Mouse (Mus musculus) neural tube, embryonic 13.5 days (tissue): ENCODE results near the gene Olfr605. TPM values are rescaled to one million over a fixed set of nuclear protein-coding genes. Genes with fewer than 3 reads are reported as not detected.
"Not testable (repeated sequence)": the region's sequence is repeated elsewhere in the genome, so short reads cannot be mapped to it uniquely, and the experiment has no call there.

Experiments
- ATAC-seq: fragments of 200-750 bp; cut with Nextera tagmentation; 2 replicates; pipeline ENCODE4 v1.8.0; 2017; ENCODE audit warnings: low read depth, mild to moderate bottlenecking, moderate TSS enrichment, moderate library complexity
- H3K27ac ChIP-seq: fragments of 300-500 bp; sonication (generic); replicated peaks from 2 replicates; pipeline ENCODE4 v1.5.1; 2015; ENCODE audit warnings: moderate library complexity, mild to moderate bottlenecking, inconsistent platforms
- H3K27me3 ChIP-seq: fragments of 300-500 bp; sonication (generic); 2 replicates; pipeline ENCODE4 v1.6.1; 2015; ENCODE audit warnings: mild to moderate bottlenecking, inconsistent platforms
- H3K36me3 ChIP-seq: fragments of 300-500 bp; sonication (generic); 2 replicates; pipeline ENCODE4 v1.6.1; 2015; ENCODE audit warnings: mild to moderate bottlenecking, inconsistent platforms
- H3K4me1 ChIP-seq: fragments of 300-500 bp; sonication (generic); replicated peaks from 2 replicates; pipeline ENCODE4 v1.6.1; 2015; ENCODE audit warnings: inconsistent platforms
- H3K4me2 ChIP-seq: fragments of 300-500 bp; sonication (generic); 2 replicates; pipeline ENCODE4 v1.6.1; 2015; ENCODE audit warnings: inconsistent platforms, mild to moderate bottlenecking, moderate library complexity
- H3K4me3 ChIP-seq: fragments of 300-500 bp; sonication (generic); 2 replicates; pipeline ENCODE4 v1.5.1; 2015; ENCODE audit warnings: mild to moderate bottlenecking, inconsistent platforms
- H3K9ac ChIP-seq: fragments of 300-500 bp; sonication (generic); 2 replicates; pipeline ENCODE4 v1.6.1; 2015; ENCODE audit warnings: moderate library complexity, mild to moderate bottlenecking, inconsistent platforms
- H3K9me3 ChIP-seq: fragments of 300-500 bp; sonication (generic); 2 replicates; pipeline ENCODE4 v1.6.1; 2016; ENCODE audit warnings: inconsistent platforms
- WGBS: fragments of 180-500 bp; shearing (Covaris S2); methylation state at CpG from one replicate; pipeline ENCODE4 v1.1.7; 2015; 5-methylcytosine and 5-hydroxymethylcytosine counted together
- microRNA-seq: library from miRNA; unstranded; fragments of <30 nt; microRNA quantifications from one replicate; pipeline ENCODE4, GENCODE M21; 2016
- polyA plus RNA-seq: library from polyadenylated mRNA; unstranded; fragments of >200 nt; fragmentation: Nextera tagmentation; extraction: Ambion mirVana; gene quantifications from 2 replicates; pipeline ENCODE4 v1.2.1, GENCODE M21; 2015

Olfr605 gene
- not detected in 2 replicates for polyA plus RNA-seq

DNA sequence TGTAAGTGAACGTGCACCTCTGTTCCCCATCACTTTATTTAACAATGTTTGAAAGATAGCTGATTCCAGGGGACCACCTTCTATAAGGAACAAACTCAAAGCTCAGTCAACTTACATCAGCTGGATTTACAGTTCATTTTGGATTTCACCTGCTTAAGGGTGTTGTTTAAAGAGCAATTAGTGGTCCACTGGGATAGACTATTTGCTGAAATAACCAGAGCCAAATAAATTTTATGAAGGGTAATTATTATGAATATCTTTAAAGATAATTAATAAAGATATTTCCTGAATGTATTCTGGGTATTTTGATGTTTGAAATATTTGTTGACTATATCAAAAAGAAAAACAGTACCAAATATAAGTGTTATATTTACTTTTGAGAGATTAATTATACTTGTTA lies at the start of gene Olfr605:
Gene Olfr605 (minus strand): TSS at position 101 of the 400 bp plus-strand sequence.
- no peak within 1 kb of the TSS for H3K27ac ChIP-seq

DNA sequence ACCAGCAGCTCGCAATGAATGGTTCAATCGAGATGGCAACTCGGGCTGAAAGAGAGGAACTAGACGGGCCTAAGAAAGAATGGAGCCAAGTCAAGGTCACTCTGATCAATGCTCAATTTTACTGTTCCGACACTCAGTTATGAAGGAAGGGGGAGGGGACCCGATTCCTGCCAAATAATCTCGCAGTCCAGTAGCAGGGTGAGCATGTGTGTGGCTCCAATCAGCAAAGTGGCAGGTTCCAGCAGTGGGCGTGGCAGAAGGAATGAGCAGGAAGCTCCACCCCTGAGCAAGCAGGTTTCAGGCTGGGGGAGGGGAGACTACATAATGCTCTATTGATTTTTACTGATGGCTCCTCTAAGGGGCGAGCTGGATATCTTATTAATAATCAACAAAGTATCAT lies 31.9 kb upstream of the Olfr605 start:
- H3K9me3 ChIP-seq, H3K36me3 ChIP-seq, H3K4me1 ChIP-seq, H3K4me3 ChIP-seq, H3K4me2 ChIP-seq, H3K27ac ChIP-seq, H3K9ac ChIP-seq, H3K27me3 ChIP-seq: not testable (repeated sequence)
- ATAC-seq, result 0 out of 2 replicates have a peak, but pooled peaks have one; percentile 53
- WGBS, result 83% methylated on average over 9 of the region's 9 CpGs

More for the DNA sequence above, at the start of gene Olfr605:
- 96% methylated on average over 1 of the region's 1 CpGs for WGBS
- Histone ChIP-seq H3K9ac (no peak within 1 kb of the TSS), H3K36me3 (no peaks in the 10 kb centered on the region), H3K4me3 (no peak within 1 kb of the TSS), H3K4me1 (no peaks in the 10 kb centered on the region), H3K9me3 (no peaks in the 10 kb centered on the region), H3K4me2 (no peak within 1 kb of the TSS), H3K27me3 (no peaks in the 10 kb centered on the region)
- no peak for ATAC-seq

DNA sequence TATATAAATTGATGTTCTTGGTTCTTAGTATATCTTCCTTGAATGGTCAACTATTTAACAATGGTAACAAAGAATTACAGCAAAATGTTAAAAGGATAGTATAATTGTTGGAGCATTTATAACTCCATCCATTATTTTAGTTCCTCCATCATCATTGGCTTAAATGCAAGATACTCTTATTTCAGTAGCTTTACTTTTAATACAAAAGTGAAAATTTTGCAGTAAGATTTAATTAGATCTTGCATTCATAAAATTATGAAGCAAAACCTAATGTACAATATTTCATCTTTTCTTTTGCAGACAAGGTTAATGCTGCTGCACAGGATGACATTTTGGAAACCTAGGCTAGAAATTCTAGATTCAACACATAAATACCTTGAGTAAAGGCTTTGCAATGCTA lies 24.3 kb upstream of the Olfr605 start, which contains the start of gene Olfr608:
Gene Olfr608 (plus strand): TSS at position 301 of the 400 bp plus-strand sequence.
- Histone ChIP-seq H3K9me3 (no peaks in the 10 kb centered on the region), H3K36me3 (no peaks in the 10 kb centered on the region), H3K4me2 (no peak within 1 kb of the TSS), H3K9ac (no peak within 1 kb of the TSS), H3K27me3 (no peaks in the 10 kb centered on the region), H3K27ac (no peak within 1 kb of the TSS), H3K4me1 (no peaks in the 10 kb centered on the region), H3K4me3 (no peak within 1 kb of the TSS)
- no peak for ATAC-seq

DNA sequence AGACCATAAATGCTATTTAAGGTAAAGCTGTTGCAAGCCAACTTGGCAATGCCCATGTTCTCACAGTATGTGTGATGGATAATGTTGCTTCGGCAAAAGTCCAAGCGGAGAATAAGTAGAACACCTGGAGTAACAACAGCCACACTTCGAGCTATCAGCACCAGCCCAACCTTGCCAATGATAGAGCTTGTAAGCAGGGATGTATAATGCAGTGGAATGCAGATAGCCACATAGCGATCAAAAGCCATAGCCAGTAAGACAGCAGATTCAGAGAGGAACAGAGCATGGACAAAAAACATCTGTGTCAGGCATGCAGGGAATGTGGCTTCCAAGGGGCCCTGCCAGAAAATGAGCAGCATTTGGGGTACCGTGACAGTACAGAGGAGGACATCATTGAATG lies 15.4 kb upstream of the Olfr605 start:
- H3K27me3 ChIP-seq, result no peaks in the 10 kb centered on the region
- H3K9me3 ChIP-seq, result no peaks in the 10 kb centered on the region
- no peak for ATAC-seq
- 95% methylated on average over 5 of the region's 5 CpGs for WGBS
- no peak overlapping the region for H3K9ac ChIP-seq
- no peak overlapping the region for H3K27ac ChIP-seq
- H3K36me3 ChIP-seq, result no peaks in the 10 kb centered on the region
- no peak overlapping the region for H3K4me2 ChIP-seq
- H3K4me3 ChIP-seq, result no peak overlapping the region
- no peaks in the 10 kb centered on the region for H3K4me1 ChIP-seq

DNA sequence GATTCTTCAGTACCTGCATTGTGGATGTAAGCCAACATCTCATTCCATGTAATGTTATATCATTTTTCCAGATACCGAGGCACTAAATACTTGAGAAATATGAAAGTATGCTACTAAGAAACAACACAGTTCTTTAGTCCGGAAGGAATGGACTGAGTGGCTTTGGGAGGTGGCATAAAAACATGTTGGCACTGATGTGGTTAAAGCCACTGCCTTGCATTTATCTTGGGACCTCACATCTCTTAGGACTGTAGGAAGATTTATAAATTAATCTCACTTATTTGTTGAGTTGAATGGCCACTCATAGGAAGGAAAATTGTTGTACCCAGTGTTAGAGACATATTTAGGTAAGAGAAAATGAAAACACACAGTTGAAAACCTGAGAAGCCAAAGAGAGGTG lies 3.5 kb upstream of the Olfr605 start, which contains the start of gene Olfr606:
Gene Olfr606 (plus strand): TSS at position 301 of the 400 bp plus-strand sequence.
- H3K4me2 ChIP-seq, result no peak within 1 kb of the TSS
- H3K27me3 ChIP-seq, result no peaks in the 10 kb centered on the region
- H3K9me3 ChIP-seq, result no peaks in the 10 kb centered on the region
- H3K36me3 ChIP-seq, result no peaks in the 10 kb centered on the region
- WGBS, result 90% methylated on average over 2 of the region's 2 CpGs
- H3K4me1 ChIP-seq, result no peaks in the 10 kb centered on the region
- no peak within 1 kb of the TSS for H3K9ac ChIP-seq
- ATAC-seq, result no peak
- H3K27ac ChIP-seq, result no peak within 1 kb of the TSS
- no peak within 1 kb of the TSS for H3K4me3 ChIP-seq

DNA sequence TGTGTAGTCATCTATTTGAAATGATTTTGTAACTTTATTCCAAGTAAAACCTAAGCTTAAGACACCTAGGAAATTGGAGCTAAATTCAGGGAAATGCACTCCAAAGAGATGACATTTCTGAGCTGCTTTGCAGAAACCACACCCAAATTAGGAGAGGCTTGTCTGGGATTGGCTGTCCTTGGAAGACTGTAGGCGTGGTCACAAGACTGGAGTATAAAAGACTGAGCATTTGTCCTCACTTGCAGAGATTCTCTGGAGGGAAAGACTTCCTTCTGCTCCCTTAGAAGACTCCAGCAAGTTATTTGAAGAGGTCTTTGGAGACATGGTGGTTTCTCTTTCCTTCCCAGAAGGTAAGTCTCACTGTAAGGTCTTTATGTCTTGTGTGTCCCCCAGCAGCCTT lies 30.5 kb downstream of the Olfr605 start, which contains the start of gene Usp17lc:
Gene Usp17lc (plus strand): TSS at position 301 of the 400 bp plus-strand sequence.
- WGBS, result 76% methylated on average over 1 of the region's 1 CpGs

DNA sequence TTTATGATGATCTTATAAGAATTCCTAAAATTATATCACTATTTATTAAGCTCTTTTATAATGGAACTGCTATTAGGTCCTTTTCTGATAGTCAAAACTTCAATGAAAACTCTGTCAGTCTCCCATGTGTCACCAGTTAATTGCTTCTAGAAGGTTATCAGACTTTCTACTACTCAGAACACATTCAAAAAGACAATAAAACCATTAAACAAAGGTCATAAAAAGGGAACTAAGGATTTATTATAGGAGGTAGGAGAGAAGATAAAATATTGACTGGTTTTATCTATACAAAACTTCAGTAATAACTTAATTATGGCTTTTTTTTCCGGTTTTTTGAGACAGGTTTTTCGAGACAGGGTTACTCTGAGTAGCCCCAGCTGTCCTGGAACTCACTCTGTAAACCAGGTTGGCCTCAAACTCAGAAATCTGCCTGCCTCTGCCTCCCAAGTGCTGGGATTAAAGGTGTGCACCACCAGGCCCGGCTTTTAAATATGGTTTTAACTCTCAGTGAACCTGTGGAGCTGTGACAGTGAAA lies 38.7 kb downstream of the Olfr605 start:
- not testable (repeated sequence) for ATAC-seq

More for the DNA sequence above, 30.5 kb downstream of the Olfr605 start, which contains the start of gene Usp17lc:
- not testable (repeated sequence) for H3K27ac ChIP-seq, H3K27me3 ChIP-seq, H3K4me3 ChIP-seq, ATAC-seq, H3K9me3 ChIP-seq, H3K4me1 ChIP-seq, H3K36me3 ChIP-seq, H3K9ac ChIP-seq, H3K4me2 ChIP-seq

DNA sequence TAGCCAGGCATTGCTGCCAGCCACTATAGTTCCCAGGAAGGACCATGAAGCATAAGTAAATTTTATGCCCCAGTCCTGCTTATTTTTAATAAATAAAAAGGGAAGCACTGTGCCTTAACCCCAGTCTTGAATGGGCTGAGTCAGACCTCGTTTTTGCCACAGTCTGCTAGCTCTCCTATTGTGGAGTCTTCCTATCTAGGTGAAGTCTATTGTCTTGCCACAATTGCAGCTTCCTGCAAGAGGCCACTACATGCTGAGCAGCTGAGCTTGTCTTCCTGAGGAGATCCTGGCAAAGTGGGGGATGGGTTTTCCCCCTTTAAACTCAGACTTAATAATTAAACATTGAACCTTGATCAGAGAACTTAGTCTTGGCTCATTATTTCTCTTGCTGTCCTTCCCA lies 46.3 kb downstream of the Olfr605 start:
- Histone ChIP-seq H3K36me3 (no peaks in the 10 kb centered on the region), H3K4me3 (no peak overlapping the region), H3K4me1 (no peaks in the 10 kb centered on the region), H3K4me2 (no peak overlapping the region), H3K27ac (no peak overlapping the region), H3K27me3 (no peaks in the 10 kb centered on the region), H3K9ac (no peak overlapping the region), H3K9me3 (no peaks in the 10 kb centered on the region)
- ATAC-seq, result no peak
- WGBS, result 3% methylated on average over 1 of the region's 1 CpGs

More for the DNA sequence above, 38.7 kb downstream of the Olfr605 start:
- 82% methylated on average over 3 of the region's 3 CpGs for WGBS
- H3K9me3 ChIP-seq, H3K9ac ChIP-seq, H3K4me2 ChIP-seq, H3K36me3 ChIP-seq, H3K27me3 ChIP-seq, H3K4me3 ChIP-seq, H3K4me1 ChIP-seq, H3K27ac ChIP-seq: not testable (repeated sequence)

DNA sequence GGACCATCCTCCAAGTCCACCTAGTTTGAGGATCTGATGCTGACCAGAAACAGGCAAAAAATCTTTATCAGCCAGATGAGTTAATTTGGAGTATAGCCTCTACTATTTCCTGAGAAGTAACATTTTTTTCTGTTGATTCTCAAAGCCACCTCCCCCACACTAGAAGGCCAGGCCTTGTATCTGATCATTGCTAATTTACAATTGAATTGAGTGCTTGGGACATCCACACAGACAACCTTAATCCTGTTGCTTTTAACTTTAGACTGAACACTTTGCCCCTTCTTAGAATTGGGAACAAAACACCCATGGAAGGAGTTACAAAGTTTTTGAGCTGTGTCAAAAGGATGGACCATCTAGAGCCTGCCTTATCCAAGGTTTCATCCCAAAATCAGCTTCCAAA lies 47.5 kb downstream of the Olfr605 start:
- H3K4me1 ChIP-seq, result no peaks in the 10 kb centered on the region
- no peak overlapping the region for H3K4me3 ChIP-seq
- no peaks in the 10 kb centered on the region for H3K9me3 ChIP-seq
- no peaks in the 10 kb centered on the region for H3K27me3 ChIP-seq
- ATAC-seq, result no peak
- no peaks in the 10 kb centered on the region for H3K36me3 ChIP-seq
- no peak overlapping the region for H3K9ac ChIP-seq
- H3K4me2 ChIP-seq, result no peak overlapping the region
- H3K27ac ChIP-seq, result no peak overlapping the region

Small RNA genes lying within 50 kb of the gene (microRNA-seq; reads per million reads assigned to microRNA genes)
- not detected for gene Gm25774

Other genes with a start within 250 kb of the Olfr605 start
- gene Olfr593, start 233.6 kb downstream of the Olfr605 start, polyA plus RNA-seq, result not detected in 2 replicates
- gene Olfr594, start 228.4 kb downstream of the Olfr605 start, polyA plus RNA-seq, result not detected in 2 replicates
- gene Usp17ld, start 192.9 kb downstream of the Olfr605 start, polyA plus RNA-seq, result not detected in 2 replicates
- not detected in 2 replicates for gene Olfr596, start 139.8 kb downstream of the Olfr605 start, polyA plus RNA-seq
- gene Olfr597, start 129.1 kb downstream of the Olfr605 start, polyA plus RNA-seq, result not detected in 2 replicates
- not detected in 2 replicates for gene Olfr598, start 121.9 kb downstream of the Olfr605 start, polyA plus RNA-seq
- gene Olfr599, start 109.5 kb downstream of the Olfr605 start, polyA plus RNA-seq, result not detected in 2 replicates
- not detected in 2 replicates for gene Olfr600, start 95.8 kb downstream of the Olfr605 start, polyA plus RNA-seq
- not detected in 2 replicates for gene Olfr601, start 82.8 kb downstream of the Olfr605 start, polyA plus RNA-seq
- gene Olfr603, start 59.3 kb downstream of the Olfr605 start, polyA plus RNA-seq, result not detected in 2 replicates
- gene Usp17lc, start 30.4 kb downstream of the Olfr605 start, polyA plus RNA-seq, result not detected in 2 replicates
- not detected in 2 replicates for gene Olfr606, start 3.6 kb upstream of the Olfr605 start, polyA plus RNA-seq
- gene Olfr607, start 18.7 kb upstream of the Olfr605 start, polyA plus RNA-seq, result not detected in 2 replicates
- not detected in 2 replicates for gene Olfr608, start 24.4 kb upstream of the Olfr605 start, polyA plus RNA-seq
- gene Olfr609, start 52.6 kb upstream of the Olfr605 start, polyA plus RNA-seq, result not detected in 2 replicates
- gene Olfr610, start 66.7 kb upstream of the Olfr605 start, polyA plus RNA-seq, result not detected in 2 replicates
- not detected in 2 replicates for gene Olfr611, start 75.4 kb upstream of the Olfr605 start, polyA plus RNA-seq
- not detected in 2 replicates for gene Olfr612, start 97.3 kb upstream of the Olfr605 start, polyA plus RNA-seq
- not detected in 2 replicates for gene Olfr613, start 102.6 kb upstream of the Olfr605 start, polyA plus RNA-seq
- not detected in 2 replicates for gene Olfr615, start 110.6 kb upstream of the Olfr605 start, polyA plus RNA-seq
- not detected in 2 replicates for gene Olfr616, start 123.7 kb upstream of the Olfr605 start, polyA plus RNA-seq
- gene Olfr617, start 127.6 kb upstream of the Olfr605 start, polyA plus RNA-seq, result not detected in 2 replicates
- not detected in 2 replicates for gene Olfr618, start 144.7 kb upstream of the Olfr605 start, polyA plus RNA-seq
- not detected in 2 replicates for gene Olfr619, start 155.1 kb upstream of the Olfr605 start, polyA plus RNA-seq
- not detected in 2 replicates for gene Olfr620, start 167.1 kb upstream of the Olfr605 start, polyA plus RNA-seq
- not detected in 2 replicates for gene Olfr622, start 197.3 kb upstream of the Olfr605 start, polyA plus RNA-seq
- gene Olfr623, start 218.3 kb upstream of the Olfr605 start, polyA plus RNA-seq, result not detected in 2 replicates
- gene Olfr624, start 225.8 kb upstream of the Olfr605 start, polyA plus RNA-seq, result 0.03 TPM in 1 of 2 replicates, not detected in the other
- not detected in 2 replicates for gene Olfr625-ps1, start 237.3 kb upstream of the Olfr605 start, polyA plus RNA-seq